Mouse (Mus musculus) neural tube, embryonic 14.5 days (tissue): ENCODE data around the gene Lrba. TPM values are rescaled to one million over a fixed set of nuclear protein-coding genes. Genes with fewer than 3 reads are reported as not detected.
A peak's percentile ranks its signal among the peaks of the same experiment; 100 is the strongest.

Source experiments
- ATAC-seq: fragments of 200-750 bp; cut with Nextera tagmentation; 2 replicates; pipeline ENCODE4 v1.8.0; 2017; ENCODE audit warnings: low read depth, mild to moderate bottlenecking, moderate TSS enrichment, moderate library complexity
- H3K27ac ChIP-seq: fragments of 300-500 bp; sonication (generic); 2 replicates; pipeline ENCODE4 v1.5.1; 2014; ENCODE audit warnings: low read depth, mild to moderate bottlenecking, control low read depth, low read length, moderate library complexity, mixed read lengths
- H3K27me3 ChIP-seq: fragments of 300-500 bp; sonication (generic); 2 replicates; pipeline ENCODE4 v1.6.1; 2014; ENCODE audit warnings: low read length; ENCODE audit not compliant: control insufficient read depth, insufficient read depth
- H3K36me3 ChIP-seq: fragments of 300-500 bp; sonication (generic); 2 replicates; pipeline ENCODE4 v1.6.1; 2014; ENCODE audit warnings: low read length, mixed read lengths; ENCODE audit not compliant: control insufficient read depth, insufficient read depth
- H3K4me1 ChIP-seq: fragments of 300-500 bp; sonication (generic); 2 replicates; pipeline ENCODE4 v1.6.1; 2014; ENCODE audit warnings: low read length; ENCODE audit not compliant: control insufficient read depth, insufficient read depth
- H3K4me2 ChIP-seq: fragments of 300-500 bp; sonication (generic); 2 replicates; pipeline ENCODE4 v1.6.1; 2014; ENCODE audit warnings: mild to moderate bottlenecking, low read depth, low read length, control low read depth
- H3K4me3 ChIP-seq: fragments of 300-500 bp; sonication (generic); 2 replicates; pipeline ENCODE4 v1.5.1; 2014; ENCODE audit warnings: low read depth, low read length, control low read depth, mixed read lengths
- H3K9ac ChIP-seq: fragments of 300-500 bp; sonication (generic); replicated peaks from 2 replicates; pipeline ENCODE4 v1.6.1; 2014; ENCODE audit warnings: low read depth, mild to moderate bottlenecking, control low read depth, low read length, mixed read lengths
- H3K9me3 ChIP-seq: fragments of 300-500 bp; sonication (generic); 2 replicates; pipeline ENCODE4 v1.6.1; 2016; ENCODE audit warnings: low read length; ENCODE audit not compliant: control insufficient read depth
- WGBS: fragments of 180-500 bp; shearing (Covaris S2); extraction: QIAGEN DNeasy Blood & Tissue Kit; methylation state at CpG from one replicate; pipeline ENCODE4 v1.1.7; 2014; 5-methylcytosine and 5-hydroxymethylcytosine counted together
- polyA plus RNA-seq: library from polyadenylated mRNA; unstranded; fragments of >200 nt; fragmentation: Nextera tagmentation; extraction: Ambion mirVana; gene quantifications from 2 replicates; pipeline ENCODE4 v1.2.1, GENCODE M21; 2014

The Lrba gene
- polyA plus RNA-seq, 1 experiment from 2014 or later = 13.6 TPM

- 82% methylated on average over 2 of the region's 2 CpGs for WGBS
- Histone ChIP-seq H3K27ac (no peak overlapping the region), H3K36me3 (no peaks in the 10 kb centered on the region), H3K4me3 (no peak overlapping the region), H3K9ac (no peak overlapping the region), H3K27me3 (no peaks in the 10 kb centered on the region), H3K4me1 (no peaks in the 10 kb centered on the region), H3K9me3 (no peaks in the 10 kb centered on the region), H3K4me2 (no peak overlapping the region)
- no peak for ATAC-seq
Measured at GRCm38 (mm10) chr3:86518506-86519109, 294.1 kb downstream of the Lrba start.

GRCm38 (mm10) chr3:86522880-86523505 is 298.5 kb downstream of the Lrba start:
- 72% methylated on average over 3 of the region's 3 CpGs for WGBS
- no peaks in the 10 kb centered on the region for H3K9me3 ChIP-seq
- H3K36me3 ChIP-seq = no peaks in the 10 kb centered on the region
- no peak overlapping the region for H3K4me2 ChIP-seq
- H3K4me1 ChIP-seq = no peaks in the 10 kb centered on the region
- no peak overlapping the region for H3K9ac ChIP-seq
- ATAC-seq = no peak
- H3K27me3 ChIP-seq = no peaks in the 10 kb centered on the region
- no peak overlapping the region for H3K4me3 ChIP-seq
- no peak overlapping the region for H3K27ac ChIP-seq

- 0 out of 2 replicates have a peak, but pooled peaks have one; percentile 28 for ATAC-seq
- H3K27ac ChIP-seq = peak overlapping the region; percentile 60
- no peak overlapping the region for H3K9ac ChIP-seq
Measured at GRCm38 (mm10) chr3:86531531-86532269, 307.2 kb downstream of the Lrba start.

GRCm38 (mm10) chr3:86536751-86537150 is 312.3 kb downstream of the Lrba start:
- H3K36me3 ChIP-seq = no peaks in the 10 kb centered on the region
- no peak overlapping the region for H3K4me2 ChIP-seq
- H3K9ac ChIP-seq = no peak overlapping the region
- H3K27ac ChIP-seq = no peak overlapping the region
- H3K4me1 ChIP-seq = peaks cover 21% of the 10 kb centered on the region
- WGBS = 44% methylated on average over 1 of the region's 1 CpGs
- H3K9me3 ChIP-seq = no peaks in the 10 kb centered on the region
- no peak overlapping the region for H3K4me3 ChIP-seq
- H3K27me3 ChIP-seq = no peaks in the 10 kb centered on the region
- no peak for ATAC-seq

More at GRCm38 (mm10) chr3:86531531-86532269, 307.2 kb downstream of the Lrba start:
- H3K36me3 ChIP-seq = no peaks in the 10 kb centered on the region
- H3K4me2 ChIP-seq = no peak overlapping the region; the same call in 1 of the 2 replicates
- 35% methylated on average over 16 of the region's 16 CpGs for WGBS
- H3K4me1 ChIP-seq = peaks cover 6% of the 10 kb centered on the region; the same call in 1 of the 2 replicates
- no peaks in the 10 kb centered on the region for H3K9me3 ChIP-seq
- H3K4me3 ChIP-seq = no peak overlapping the region
- H3K27me3 ChIP-seq = no peaks in the 10 kb centered on the region

GRCm38 (mm10) chr3:86538645-86539554 is 314.4 kb downstream of the Lrba start:
- H3K4me3 ChIP-seq = no peak overlapping the region
- no peaks in the 10 kb centered on the region for H3K27me3 ChIP-seq
- no peaks in the 10 kb centered on the region for H3K9me3 ChIP-seq
- 19% methylated on average over 13 of the region's 13 CpGs for WGBS
- no peaks in the 10 kb centered on the region for H3K36me3 ChIP-seq
- H3K4me2 ChIP-seq = peak overlapping the region; percentile 9; the same call in 1 of the 2 replicates
- peaks cover 16% of the 10 kb centered on the region for H3K4me1 ChIP-seq
- ATAC-seq = peak; percentile 55
- H3K27ac ChIP-seq = peak overlapping the region; percentile 64
- H3K9ac ChIP-seq = no peak overlapping the region

- Histone ChIP-seq H3K4me1 (peaks cover 16% of the 10 kb centered on the region), H3K27me3 (no peaks in the 10 kb centered on the region), H3K27ac (peak overlapping the region; percentile 64), H3K9ac (peak overlapping the region; percentile 41; the same call in 1 of the 2 replicates), H3K4me2 (peak overlapping the region; percentile 42), H3K4me3 (no peak overlapping the region; the same call in 1 of the 2 replicates), H3K36me3 (no peaks in the 10 kb centered on the region), H3K9me3 (no peaks in the 10 kb centered on the region)
- ATAC-seq = peak; percentile 33; the same call in 1 of the 2 replicates
- WGBS = 29% methylated on average over 11 of the region's 11 CpGs
Measured at GRCm38 (mm10) chr3:86539555-86540168, 315.2 kb downstream of the Lrba start.

- Histone ChIP-seq H3K9ac (peak overlapping the region; percentile 51), H3K4me1 (peaks cover 16% of the 10 kb centered on the region), H3K4me3 (peak overlapping the region; percentile 23), H3K9me3 (no peaks in the 10 kb centered on the region), H3K4me2 (peak overlapping the region; percentile 55), H3K36me3 (no peaks in the 10 kb centered on the region), H3K27me3 (no peaks in the 10 kb centered on the region), H3K27ac (peak overlapping the region; percentile 87)
- 0 out of 2 replicates have a peak, but pooled peaks have one; percentile 47 for ATAC-seq
- WGBS = 32% methylated on average over 4 of the region's 4 CpGs
Measured at GRCm38 (mm10) chr3:86541074-86541614, 316.7 kb downstream of the Lrba start.

GRCm38 (mm10) chr3:86541863-86542397 is 317.4 kb downstream of the Lrba start:
- H3K27me3 ChIP-seq = no peaks in the 10 kb centered on the region
- WGBS = 30% methylated on average over 1 of the region's 1 CpGs
- H3K9me3 ChIP-seq = no peaks in the 10 kb centered on the region
- no peaks in the 10 kb centered on the region for H3K36me3 ChIP-seq
- H3K9ac ChIP-seq = peak overlapping the region; percentile 52
- H3K4me3 ChIP-seq = peak overlapping the region; percentile 32
- H3K4me2 ChIP-seq = peak overlapping the region; percentile 40
- H3K4me1 ChIP-seq = peaks cover 16% of the 10 kb centered on the region
- H3K27ac ChIP-seq = peak overlapping the region; percentile 82
- ATAC-seq = peak; percentile 38; the same call in 1 of the 2 replicates
